Mouse (Mus musculus) urinary bladder, postnatal 0 days (tissue): ENCODE measurements around the gene Zfp524. TPM values are rescaled to one million over a fixed set of nuclear protein-coding genes. Genes with fewer than 3 reads are reported as not detected.

ENCODE experiments used
- polyA plus RNA-seq: library from polyadenylated mRNA; unstranded; fragments of >200 nt; fragmentation: Nextera tagmentation; extraction: Ambion mirVana; gene quantifications from 2 replicates; pipeline ENCODE4 v1.2.1, GENCODE M21; 2015

Zfp524 gene
- 13.2 and 14.0 TPM in 2 replicates for polyA plus RNA-seq

GRCm38 (mm10) chr7:5014251-5015117 lies at the start of gene Zfp524, which contains the start of gene Fiz1:
Gene Zfp524, plus strand, starts transcription at chr7:5014415.
Gene Fiz1, minus strand, starts transcription at chr7:5014697.

GRCm38 (mm10) chr7:4971068-4971467 lies 43.1 kb upstream of the Zfp524 start, which contains the start of gene Sbk3:
Gene Sbk3, minus strand, starts transcription at chr7:4971168.

DNA sequence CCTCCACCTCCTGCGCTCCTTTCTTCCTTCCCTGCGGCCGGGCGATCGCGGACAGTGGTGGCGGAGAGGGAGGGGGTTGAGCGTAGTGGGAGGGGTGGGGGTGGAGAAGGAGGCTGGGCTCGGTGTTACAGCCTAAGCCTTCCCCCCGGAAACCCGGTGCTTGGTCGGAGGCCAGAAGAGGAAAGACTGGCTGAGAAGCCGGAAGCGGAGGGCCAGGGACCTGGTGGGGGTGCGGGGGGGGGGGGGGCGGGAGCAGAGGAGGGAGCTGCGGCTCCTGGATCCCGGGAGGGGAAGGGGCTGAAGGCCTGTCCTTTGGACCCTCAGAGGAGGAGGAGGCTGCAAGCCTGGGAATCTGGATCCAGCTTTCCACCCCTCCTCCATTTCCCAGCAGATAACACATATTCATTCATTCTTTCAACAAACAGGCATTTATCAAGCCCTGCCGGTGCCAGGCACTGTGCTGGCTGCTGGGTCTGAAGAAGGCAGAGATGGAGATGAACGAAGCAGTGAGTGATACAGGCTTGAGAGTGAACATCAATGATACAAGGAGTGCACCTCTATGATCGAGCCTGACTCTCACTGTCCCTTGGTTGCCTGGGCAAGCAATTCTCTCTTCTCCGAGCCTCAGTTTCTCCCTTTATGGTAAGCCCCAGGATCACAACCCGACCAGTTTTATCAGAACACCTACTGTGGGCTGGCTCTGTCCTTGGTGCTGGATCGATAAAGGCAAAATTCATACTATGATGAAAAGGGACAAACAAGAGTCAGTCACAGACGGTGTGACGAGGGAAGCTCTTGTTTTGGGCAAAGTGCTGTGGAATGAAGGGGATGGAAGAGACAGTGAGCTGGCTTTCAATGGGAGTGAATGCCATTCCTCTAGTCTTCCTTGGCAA lies 18.0 kb upstream of the Zfp524 start, which contains the start of gene Zfp579:
Gene Zfp579 (minus strand): TSS at position 156 of the 893 bp plus-strand sequence.

DNA sequence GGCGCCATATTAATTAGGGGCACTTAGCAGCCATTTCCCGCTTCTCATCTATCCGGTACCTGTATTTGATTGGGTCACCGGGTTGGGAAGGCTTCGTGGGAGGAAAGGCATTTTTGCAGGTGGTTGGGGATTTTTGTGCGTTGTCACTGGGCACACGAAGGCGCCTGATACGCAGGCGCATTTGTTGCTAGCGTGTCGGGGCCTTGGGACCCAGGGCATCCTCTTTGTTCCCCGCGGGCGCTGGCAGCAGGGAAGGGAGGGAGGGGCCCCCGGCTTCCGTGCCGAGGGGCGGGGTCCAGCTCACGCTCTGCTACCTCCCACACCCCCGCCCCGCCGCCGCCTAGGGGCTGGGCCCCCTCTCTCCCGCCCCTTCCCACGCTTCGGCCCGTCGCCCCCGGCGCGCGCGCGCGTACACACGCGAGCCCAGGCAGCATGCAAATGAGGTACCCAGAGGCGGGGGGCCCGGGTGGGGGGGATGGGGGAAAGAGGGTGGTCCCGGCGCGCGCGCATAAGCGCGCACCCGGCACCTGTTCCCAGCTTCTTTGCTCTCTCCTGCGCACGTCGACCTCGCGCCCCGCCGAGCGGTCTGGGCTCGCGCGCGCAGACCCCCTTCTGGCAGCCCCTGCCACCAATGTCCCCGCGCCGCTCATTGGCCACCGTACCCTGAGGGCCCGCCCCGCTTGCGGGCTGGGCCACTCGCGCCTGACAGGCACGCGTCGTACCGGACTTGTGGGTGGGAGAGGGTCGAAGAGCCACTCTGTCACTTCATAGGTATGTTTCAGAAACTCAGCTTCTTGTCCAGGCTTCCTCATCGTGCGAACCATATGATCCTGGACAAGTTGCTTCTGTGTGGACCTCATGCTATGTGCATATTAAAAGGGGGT lies 1.1 kb downstream of the Zfp524 start, which contains the start of gene Gm44973:
Gene Gm44973 (plus strand): TSS at position 379 of the 884 bp plus-strand sequence.

DNA sequence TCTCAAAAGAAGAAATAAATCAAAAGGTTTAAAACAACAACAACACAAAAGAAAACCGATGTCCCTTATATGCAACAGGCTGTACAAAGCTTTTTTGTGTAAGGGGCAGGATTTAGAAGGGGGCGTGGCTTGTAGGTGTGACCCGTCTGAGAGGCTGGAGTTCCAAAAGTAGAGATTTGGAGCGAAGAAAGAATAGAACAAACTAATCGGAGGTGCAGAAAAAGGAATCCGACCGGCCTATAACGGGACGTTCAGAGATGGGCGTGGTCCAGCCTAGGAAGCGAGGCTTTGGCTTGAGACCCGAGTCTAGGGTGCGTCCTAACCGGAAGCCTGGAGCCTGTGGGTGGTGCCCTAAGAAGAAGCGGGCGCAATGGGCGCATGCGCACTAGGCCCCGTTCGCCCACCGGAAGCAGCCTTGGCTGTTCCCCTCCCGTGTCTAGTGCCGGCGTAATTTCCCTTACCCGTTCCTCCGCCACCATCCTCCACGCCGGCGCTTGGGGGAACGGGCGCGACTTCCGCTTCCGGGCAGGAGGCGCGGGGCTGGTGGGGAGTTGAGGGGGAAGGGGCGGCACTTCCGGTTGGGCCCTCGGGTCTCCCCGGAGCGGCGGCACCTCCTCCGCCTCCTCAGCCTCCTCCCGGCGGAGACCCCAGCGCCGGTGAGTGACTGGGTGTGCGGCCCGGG lies 5.9 kb downstream of the Zfp524 start, which contains the start of the genes Zfp865 and Ccdc106:
Gene Zfp865 (plus strand): TSS at position 377 of the 682 bp plus-strand sequence.
Gene Ccdc106 (plus strand): TSS at position 554 of the 682 bp plus-strand sequence.

DNA sequence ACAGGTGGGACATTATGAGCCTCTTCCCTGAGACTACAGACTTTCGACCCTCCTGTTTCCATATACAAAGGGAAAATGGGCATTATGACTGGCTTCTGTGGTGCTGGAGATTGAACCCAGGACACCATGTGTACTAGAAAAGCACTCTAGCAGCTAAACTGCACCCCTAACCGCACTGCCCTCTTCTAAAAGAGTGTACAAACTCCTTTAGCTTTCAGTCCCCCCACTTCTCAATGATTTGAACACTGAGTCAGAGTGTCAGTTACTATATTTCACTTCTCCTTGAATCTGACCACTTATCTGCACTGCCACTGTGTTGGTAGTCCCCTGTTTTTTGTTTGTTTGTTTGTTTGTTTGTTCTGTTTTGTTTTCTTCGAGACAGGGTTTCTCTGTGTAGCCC lies 19.6 kb downstream of the Zfp524 start, which contains the start of gene 4632433K11Rik:
Gene 4632433K11Rik (plus strand): TSS at position 301 of the 400 bp plus-strand sequence.

DNA sequence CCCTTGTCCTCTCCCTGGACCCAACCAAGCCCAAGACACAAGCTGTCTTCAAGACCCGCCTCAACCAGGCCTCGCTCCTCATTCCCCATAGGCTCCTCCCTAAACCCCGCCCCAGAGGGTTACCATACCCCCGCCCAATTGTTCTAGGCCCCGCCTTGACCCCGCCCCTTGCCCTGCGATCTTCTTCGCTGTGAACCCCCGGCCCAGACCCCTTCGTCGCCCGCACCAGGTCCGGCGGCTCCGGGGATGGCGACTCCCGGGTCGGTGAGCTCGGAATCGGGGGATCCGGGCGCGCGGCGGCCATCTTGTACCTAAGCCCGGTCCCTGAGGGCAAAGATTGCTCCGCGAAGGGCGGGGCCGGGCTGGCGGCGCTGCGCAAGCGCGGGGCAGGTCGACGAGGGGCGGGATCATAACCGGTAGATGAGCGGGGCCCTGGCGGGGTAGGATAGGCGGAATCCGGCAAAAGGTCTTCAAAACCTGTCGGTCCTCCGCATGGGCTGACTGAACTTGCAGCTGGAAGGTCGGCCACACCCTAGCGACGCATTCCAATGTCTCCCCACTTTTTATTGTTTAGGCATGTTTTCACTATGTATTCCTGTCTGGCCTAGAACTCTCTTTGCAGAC lies 24.0 kb downstream of the Zfp524 start, which contains the start of gene Zfp784:
Gene Zfp784 (minus strand): TSS at position 338 of the 624 bp plus-strand sequence.

GRCm38 (mm10) chr7:5051193-5052192 lies 37.3 kb downstream of the Zfp524 start, which contains the start of gene Zfp580:
Gene Zfp580, plus strand, starts transcription at chr7:5051538.

GRCm38 (mm10) chr7:5061774-5062359 lies 47.7 kb downstream of the Zfp524 start, which contains the start of gene U2af2:
Gene U2af2, plus strand, starts transcription at chr7:5062143.

Other genes with a start within 250 kb of the Zfp524 start
- gene Fam71e2, start 243.1 kb upstream of the Zfp524 start, polyA plus RNA-seq: not detected in 2 replicates
- 0.76 and 1.5 TPM in 2 replicates for gene Il11, start 231.6 kb upstream of the Zfp524 start, polyA plus RNA-seq
- 0.35 TPM in 1 of 2 replicates, not detected in the other for gene Tmem190, start 231.5 kb upstream of the Zfp524 start, polyA plus RNA-seq
- gene Tmem238, start 224.8 kb upstream of the Zfp524 start, polyA plus RNA-seq: 24.6 and 25.2 TPM in 2 replicates
- 304 and 319 TPM in 2 replicates for gene Rpl28, start 221.5 kb upstream of the Zfp524 start, polyA plus RNA-seq
- gene Ube2s, start 201.8 kb upstream of the Zfp524 start, polyA plus RNA-seq: 130 and 139 TPM in 2 replicates
- gene Shisa7, start 169.7 kb upstream of the Zfp524 start, polyA plus RNA-seq: 0.10 and 0.20 TPM in 2 replicates
- gene Isoc2b, start 144.2 kb upstream of the Zfp524 start, polyA plus RNA-seq: 8.1 and 9.4 TPM in 2 replicates
- 0.64 and 0.98 TPM in 2 replicates for gene Isoc2a, start 137.3 kb upstream of the Zfp524 start, polyA plus RNA-seq
- not detected in 2 replicates for gene Gm36210, start 107.9 kb upstream of the Zfp524 start, polyA plus RNA-seq
- 1.7 and 2.3 TPM in 2 replicates for gene Zfp628, start 99.2 kb upstream of the Zfp524 start, polyA plus RNA-seq
- 2.6 and 3.0 TPM in 2 replicates for gene Nat14, start 92.4 kb upstream of the Zfp524 start, polyA plus RNA-seq
- gene Ssc5d, start 88.6 kb upstream of the Zfp524 start, polyA plus RNA-seq: 3.7 and 4.8 TPM in 2 replicates
- 0.12 and 0.23 TPM in 2 replicates for gene Sbk2, start 50.0 kb upstream of the Zfp524 start, polyA plus RNA-seq
- not detected in 2 replicates for gene Sbk3, start 43.2 kb upstream of the Zfp524 start, polyA plus RNA-seq
- 12.7 and 15.0 TPM in 2 replicates for gene Zfp579, start 18.3 kb upstream of the Zfp524 start, polyA plus RNA-seq
- gene Fiz1, start 282 bp downstream of the Zfp524 start, polyA plus RNA-seq: 15.1 and 16.0 TPM in 2 replicates
- 2.4 and 4.0 TPM in 2 replicates for gene Gm44973, start 1.1 kb downstream of the Zfp524 start, polyA plus RNA-seq
- gene Zfp865, start 6.0 kb downstream of the Zfp524 start, polyA plus RNA-seq: 3.1 TPM in 2 replicates
- 53.3 and 57.1 TPM in 2 replicates for gene Ccdc106, start 6.1 kb downstream of the Zfp524 start, polyA plus RNA-seq
- not detected in 2 replicates for gene 4632433K11Rik, start 19.7 kb downstream of the Zfp524 start, polyA plus RNA-seq
- gene Zfp784, start 24.0 kb downstream of the Zfp524 start, polyA plus RNA-seq: 3.9 and 5.4 TPM in 2 replicates
- 33.3 and 37.8 TPM in 2 replicates for gene Zfp580, start 37.1 kb downstream of the Zfp524 start, polyA plus RNA-seq
- 51.0 and 53.6 TPM in 2 replicates for gene U2af2, start 47.7 kb downstream of the Zfp524 start, polyA plus RNA-seq
- 39.4 and 40.6 TPM in 2 replicates for gene Epn1, start 65.8 kb downstream of the Zfp524 start, polyA plus RNA-seq
- not detected in 2 replicates for gene Rfpl4, start 102.5 kb downstream of the Zfp524 start, polyA plus RNA-seq
- 0.57 and 1.1 TPM in 2 replicates for gene Rasl2-9, start 111.5 kb downstream of the Zfp524 start, polyA plus RNA-seq
- not detected in 2 replicates for gene Vmn1r55, start 135.3 kb downstream of the Zfp524 start, polyA plus RNA-seq
- gene Vmn1r56, start 182.3 kb downstream of the Zfp524 start, polyA plus RNA-seq: not detected in 2 replicates
- gene Vmn1r57, start 204.1 kb downstream of the Zfp524 start, polyA plus RNA-seq: not detected in 2 replicates